Mouse (Mus musculus) G1E-ER4 (cell line): Measurements from ENCODE around the gene Tnfsf15. TPM values are rescaled to one million over a fixed set of nuclear protein-coding genes. Genes with fewer than 3 reads are reported as not detected.

Experiments
- GATA1 ChIP-seq: IDR thresholded peaks from one replicate; pipeline ENCODE4 v1.8.0; 2012; ENCODE audit warnings: low read length, inconsistent platforms
- polyA plus RNA-seq: library from polyadenylated mRNA; stranded (reverse); fragments of >175 nt; gene quantifications from 2 replicates; pipeline ENCODE4 v1.2.3, GENCODE M21; 2012

Tnfsf15 gene
- polyA plus RNA-seq, 1 experiment, result not detected

DNA sequence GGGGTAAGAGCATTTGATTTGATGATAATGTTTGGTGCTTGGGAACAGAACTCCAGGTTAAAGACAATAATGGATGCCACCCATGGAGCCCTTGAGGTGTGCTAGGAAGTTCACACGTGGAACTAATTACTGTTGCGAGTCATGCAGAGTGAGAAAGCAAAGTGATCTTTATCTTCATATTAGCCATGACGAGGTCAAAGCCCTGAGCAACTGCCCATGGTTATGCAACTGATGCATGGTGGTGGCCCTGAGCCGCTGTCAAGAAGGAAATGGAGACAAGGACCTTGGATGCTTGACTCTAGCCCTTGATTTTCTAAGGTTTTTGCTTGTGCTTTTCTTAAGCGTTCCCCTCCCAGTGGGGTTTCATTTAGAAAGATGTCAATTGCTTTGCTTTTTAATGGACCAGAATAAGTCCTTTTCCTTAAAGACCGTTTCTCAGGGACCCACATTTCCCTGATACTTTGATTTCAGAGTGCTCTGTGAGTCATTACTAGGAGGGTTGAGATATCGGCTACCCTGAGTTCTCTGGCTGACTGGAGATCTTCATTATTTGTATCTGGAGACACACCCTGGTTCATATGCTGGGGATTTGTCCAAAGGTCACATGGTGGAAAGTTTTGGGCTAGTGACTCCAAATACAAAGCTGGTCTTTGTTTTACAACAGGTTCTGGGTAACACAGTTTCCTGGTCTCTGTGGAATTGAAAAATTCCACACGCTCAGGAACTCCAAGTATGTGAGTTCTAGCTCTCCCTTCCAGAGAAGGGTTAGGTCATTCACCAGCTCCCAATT lies 34.3 kb downstream of the Tnfsf15 start:
- TF ChIP-seq GATA1, result no peak

DNA sequence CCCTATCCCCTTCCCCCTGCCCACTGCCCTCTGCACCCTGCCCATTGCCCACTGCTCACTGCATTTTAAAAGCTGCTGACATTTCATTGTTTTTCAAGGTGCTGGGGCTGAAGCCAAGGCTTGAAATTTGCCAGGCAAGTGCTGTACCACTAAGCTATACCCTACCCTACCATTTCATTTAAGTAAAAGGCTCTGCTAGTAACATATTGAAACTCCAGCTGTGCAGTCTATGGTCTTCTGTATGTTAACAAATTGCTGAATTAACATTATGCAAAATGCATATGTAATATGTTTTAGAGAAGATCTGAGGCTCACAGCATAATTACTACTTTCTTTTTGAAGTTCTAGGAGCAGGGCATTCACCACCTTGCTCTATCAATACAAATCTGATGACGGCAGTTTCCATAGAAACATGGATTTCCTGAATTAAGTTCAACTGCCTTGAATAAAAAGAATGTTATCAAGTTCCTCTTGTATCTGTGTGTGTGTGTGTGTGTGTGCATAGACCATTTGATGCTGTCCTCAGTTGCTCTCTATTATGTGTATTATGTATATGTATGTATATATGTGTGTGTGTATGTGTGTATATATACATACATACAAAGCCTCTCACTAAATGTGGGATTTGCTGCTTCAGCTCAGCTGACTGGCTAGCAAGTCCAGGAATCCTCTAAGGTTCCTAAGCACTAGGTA lies 38.5 kb downstream of the Tnfsf15 start:
- TF ChIP-seq GATA1, result no peak

DNA sequence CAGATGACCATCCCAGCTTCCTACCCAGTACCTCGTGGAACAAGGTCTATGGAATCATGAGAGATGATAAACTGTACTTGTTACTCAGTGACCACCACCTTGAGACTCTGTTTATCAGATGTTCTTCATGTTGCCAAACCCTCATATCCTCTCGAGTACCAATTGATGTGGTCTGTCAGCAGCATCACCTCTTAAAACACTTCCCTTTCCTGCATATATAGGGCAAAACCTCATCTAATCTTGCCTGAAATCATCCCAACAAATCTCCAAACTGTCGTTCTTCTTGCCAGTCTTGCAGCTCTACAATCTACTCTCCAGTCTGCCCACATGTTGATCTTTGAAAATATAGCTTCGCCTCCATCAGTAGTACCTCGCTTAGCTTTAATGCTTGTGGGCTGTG lies 40.7 kb downstream of the Tnfsf15 start:
- no peak for TF ChIP-seq GATA1

DNA sequence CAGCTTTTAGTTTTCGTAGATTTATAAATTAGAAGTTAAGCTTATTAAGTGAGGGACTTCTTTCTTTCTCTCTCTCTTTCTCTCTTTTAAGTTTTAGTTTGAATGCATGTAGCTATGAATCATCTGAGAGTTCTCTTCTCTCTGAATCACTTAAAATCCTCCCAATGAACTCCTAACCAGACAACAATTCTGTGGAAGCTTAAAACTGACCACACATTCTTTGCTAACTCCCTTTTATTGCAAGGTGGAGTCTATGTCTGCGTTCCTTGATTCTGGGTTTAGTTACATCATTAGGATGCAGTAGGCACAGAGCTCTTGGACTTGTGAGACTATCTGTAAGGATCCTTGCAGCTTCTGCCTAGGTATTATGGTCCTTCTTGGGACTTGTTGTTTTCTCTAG lies 41.2 kb downstream of the Tnfsf15 start:
- TF ChIP-seq GATA1, result no peak

DNA sequence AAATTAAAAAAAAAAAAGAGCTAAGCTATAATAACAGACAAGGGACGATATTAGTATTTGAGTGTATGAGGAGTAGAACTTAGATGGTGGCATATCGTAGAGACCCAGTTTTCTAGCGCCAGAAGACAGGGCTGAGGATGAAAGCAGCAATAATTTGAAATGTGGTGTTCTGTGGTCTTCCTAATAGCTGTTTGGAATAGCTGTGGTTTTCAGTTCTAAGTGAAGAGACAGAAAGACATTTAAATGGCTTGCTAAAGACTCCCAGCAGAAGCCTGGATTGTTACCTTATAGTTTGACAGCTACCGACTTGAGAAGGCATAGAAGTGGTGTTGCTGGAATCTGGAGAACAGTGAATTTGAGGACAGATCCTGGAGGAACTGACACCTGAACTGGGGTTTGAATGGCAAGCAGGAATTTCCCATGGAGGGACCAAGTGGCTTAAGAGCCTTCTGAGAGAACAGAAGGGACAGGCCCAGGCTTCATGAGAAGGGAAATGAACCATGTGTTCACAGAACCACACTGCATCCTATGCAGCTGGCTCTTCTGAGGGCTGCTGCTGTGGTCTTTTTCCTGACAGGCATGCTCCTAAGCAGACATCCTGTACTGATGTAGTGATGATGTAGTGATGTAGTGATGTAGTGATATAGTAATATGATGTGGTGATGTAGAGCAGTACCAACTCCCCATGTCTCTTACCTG lies 42.8 kb downstream of the Tnfsf15 start:
- no peak for TF ChIP-seq GATA1

DNA sequence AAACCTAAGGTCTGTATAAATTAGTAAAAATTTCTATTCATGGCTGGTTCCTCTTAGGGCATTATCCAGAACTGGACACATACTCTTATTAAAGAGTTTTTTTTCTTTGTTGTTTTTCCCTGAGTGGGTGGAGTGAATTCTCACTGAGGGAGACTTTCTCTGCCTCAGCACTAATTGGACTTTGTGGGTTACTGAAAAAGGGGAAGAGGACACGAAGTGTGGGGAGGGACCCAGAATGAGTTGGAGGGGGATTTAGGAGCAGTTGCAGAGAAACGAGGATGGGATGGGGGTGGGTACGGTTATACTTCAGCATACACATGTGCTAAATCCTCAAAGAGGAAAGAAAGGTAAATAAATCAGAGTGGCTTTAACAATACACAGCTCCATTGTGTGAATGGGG lies 45.2 kb downstream of the Tnfsf15 start:
- TF ChIP-seq GATA1, result no peak

DNA sequence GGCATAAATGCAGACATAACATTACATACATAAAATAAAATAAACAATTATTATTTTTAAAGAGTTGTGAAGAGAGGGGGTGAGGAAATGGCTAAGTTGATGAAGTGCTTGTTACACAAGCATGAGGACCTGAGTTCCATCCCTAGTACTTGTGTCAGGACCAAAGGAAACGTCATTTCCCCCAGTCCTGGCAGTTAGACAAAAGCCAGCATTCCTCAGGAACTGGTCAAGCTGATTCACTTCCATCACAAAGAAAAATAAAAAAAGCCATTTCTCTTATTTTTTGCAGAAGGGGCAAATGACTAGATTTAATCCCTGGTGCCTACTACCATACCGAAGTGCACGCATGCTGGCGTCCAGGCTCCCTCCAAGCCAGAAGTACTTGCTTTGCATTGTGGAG lies 48.0 kb downstream of the Tnfsf15 start:
- TF ChIP-seq GATA1, result no peak

DNA sequence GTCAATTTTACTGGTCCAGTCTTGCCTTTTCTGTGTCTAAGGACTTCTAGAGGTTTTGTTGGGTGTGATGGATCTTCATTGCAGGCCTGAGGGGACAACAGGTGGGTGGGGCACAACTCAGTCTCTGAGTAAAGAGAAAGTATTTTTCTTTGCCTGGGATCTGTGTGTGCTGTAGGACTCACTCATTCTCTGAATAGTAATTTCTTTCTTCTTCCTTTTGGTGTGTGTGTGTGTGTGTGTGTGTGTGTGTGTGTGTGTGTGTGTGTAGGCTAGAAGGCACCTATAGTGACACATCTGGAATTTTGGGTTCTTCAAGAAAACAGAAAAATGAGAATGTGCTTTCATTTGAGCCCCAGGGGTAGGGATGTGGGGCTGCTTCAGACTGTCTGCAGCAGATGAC lies 52.6 kb downstream of the Tnfsf15 start:
- no peak for TF ChIP-seq GATA1

DNA sequence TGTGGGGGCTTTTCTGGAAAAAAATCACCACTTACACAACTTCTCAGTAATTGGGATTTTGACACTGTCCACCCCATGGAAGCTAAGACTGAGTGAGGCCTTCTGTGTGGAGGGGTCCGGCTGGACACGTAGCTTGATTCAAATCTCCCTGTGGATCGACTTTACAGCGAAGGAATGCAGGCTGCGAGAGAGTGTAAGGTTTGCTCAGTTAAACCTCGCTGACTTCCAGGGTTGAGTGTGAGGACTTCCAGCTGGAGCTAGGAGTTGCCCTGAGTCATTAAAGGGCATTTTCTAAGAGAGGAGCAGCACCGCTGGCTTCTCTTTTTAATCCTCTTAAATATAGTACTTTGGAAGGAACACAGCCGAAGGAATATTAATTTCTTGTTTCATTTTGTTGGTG lies 57.5 kb downstream of the Tnfsf15 start:
- TF ChIP-seq GATA1, result no peak

DNA sequence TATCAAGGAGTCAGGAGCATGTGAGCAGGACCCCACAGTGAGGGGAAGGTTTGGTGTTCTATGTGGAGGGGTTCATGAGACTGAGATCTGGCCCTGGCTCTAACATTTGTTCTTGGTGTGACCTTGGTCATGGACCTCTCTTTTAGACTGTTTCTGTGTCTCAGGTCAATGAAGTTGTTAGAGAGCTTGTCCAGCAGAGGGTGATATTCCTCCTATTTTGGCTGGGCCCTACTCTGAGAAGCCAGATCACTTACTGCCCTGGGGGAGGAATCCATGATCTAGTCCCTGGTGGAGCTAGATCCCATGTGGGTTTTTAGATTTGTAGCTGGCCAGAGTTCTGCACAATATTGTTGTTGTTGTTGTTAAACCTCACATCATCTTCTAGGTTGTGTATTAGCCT lies 58.8 kb downstream of the Tnfsf15 start:
- no peak for TF ChIP-seq GATA1

DNA sequence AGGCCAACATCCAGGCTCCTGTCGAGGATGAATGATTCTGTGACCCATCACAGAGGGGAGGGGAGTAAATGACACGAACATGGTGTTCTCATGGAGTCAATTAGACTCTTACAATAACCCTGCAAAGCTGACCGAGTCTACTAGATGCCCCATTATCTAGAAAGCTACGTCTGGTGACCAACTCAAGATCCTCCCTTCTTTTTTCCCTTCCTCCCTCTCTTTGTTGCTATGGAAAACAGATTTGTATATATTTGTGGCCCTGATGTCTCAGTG lies 59.7 kb downstream of the Tnfsf15 start:
- no peak for TF ChIP-seq GATA1

DNA sequence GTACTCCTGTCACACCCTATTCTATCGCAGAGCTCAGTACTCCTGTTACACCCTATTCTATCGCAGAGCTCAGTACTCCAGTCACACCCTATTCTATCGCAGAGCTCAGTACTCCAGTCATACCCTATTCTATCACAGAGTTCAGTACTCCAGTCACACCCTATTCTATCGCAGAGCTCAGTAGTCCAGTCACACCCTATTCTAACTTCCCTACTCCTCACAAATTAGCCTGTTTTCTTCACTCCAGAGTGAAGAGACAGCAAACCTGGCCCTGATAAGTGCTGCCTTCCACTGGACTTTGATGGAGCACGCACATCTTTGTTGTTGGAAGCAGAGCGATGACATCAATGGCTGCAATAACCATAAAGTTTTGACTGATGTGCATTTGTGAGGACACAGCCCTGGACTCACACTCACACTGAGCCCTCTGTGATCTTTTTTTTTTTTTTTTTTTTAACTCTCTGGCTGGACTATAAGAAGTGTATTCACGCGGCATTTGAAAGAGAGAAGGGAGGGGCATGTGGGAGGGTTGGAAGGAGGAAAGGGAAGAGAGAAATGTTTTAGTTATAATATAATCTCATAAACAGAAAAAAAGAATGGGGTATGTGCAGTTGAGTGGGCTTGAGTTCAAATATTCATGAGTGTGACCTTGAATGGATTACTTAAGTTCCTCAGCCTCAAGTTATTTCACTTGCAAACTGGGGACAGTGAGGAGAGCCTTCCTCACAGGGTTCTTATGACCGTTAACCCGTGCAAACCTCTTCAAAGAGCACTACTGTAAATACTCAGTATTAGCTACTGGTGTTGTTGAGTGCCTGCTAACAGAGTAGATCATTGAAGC lies 60.3 kb downstream of the Tnfsf15 start:
- no peak for TF ChIP-seq GATA1

DNA sequence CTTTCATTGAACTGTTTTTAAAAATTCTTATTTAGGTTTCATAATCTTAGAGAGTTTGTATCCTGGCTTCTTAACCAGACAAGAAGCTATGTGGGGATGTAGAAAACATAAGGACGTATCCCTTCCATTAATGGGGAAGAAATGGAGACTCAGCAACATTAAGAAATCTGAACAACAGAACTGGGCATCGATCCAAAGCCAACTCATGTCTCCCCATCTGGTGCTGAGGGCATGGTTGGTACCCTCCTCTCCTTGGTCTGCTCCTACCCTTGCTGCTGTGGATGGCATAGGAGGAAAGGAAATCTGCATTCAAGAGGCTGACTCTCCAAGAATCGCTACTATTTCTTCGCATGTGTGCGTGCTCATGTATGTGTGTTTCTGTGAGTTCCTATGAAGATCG lies 61.2 kb downstream of the Tnfsf15 start:
- no peak for TF ChIP-seq GATA1

DNA sequence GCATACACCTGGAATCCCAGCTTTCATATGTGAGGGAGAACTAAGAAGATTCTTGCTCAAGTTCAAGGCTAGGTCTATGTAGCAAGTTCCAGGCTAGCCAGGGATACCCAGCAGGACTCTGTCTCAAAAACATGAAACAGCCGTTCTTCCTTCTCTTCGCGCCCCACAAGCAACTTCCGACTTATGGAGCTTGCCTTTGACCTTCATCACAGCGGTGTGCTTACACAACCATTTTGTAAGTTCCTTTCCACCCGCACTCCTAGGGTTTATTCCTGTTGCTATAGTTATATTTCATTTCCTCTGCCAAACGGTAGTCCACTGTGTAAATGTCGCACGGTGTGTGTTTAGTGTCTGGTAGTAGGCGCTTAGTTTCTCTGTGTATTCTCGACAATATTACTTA lies 61.9 kb downstream of the Tnfsf15 start:
- TF ChIP-seq GATA1, result no peak

DNA sequence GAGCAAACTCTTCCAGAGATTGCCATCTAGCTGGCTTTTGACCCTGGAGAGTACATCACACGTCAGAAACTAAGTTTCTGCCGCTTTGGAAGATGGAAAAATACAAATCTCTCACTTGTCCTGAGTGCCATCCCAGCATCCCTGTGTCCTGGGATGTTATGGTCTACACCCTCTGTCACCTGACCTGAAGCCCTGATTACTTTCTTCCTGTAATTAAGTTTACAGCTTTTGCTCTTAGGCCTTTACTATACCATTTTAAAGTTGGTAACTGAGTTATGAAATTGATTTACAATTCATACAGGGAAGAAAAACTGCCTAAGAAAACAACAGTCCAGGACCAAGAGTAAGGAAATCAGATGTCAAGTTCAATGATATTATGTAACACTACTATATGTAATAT lies 62.5 kb downstream of the Tnfsf15 start:
- TF ChIP-seq GATA1, result no peak

DNA sequence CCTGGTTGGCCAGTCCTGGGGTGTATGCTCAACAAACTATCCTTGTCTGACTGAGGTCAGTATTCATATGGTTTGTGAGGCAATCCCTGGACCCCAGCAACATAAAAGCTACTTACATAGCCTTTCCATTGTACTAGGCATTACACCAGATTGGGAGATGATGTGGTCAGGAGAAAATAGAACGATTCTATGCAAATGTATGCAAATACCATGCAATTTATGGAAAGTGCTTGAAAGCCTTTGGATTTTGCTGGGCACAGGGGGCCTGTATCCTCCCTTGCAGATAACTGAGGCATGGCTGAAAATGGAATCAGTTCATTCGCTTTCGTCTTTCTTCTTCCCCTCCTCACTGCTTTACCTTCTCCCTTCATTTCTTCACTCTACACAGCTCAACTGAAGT lies 63.4 kb downstream of the Tnfsf15 start:
- TF ChIP-seq GATA1, result no peak

Other genes starting within 250 kb of the Tnfsf15 start
- not detected in 2 replicates for gene Whrn, start 249.1 kb downstream of the Tnfsf15 start, polyA plus RNA-seq
- gene Atp6v1g1, start 200.3 kb downstream of the Tnfsf15 start, polyA plus RNA-seq, result 135 and 188 TPM in 2 replicates
- gene Tmem268, start 186.3 kb downstream of the Tnfsf15 start, polyA plus RNA-seq, result 5.5 and 6.9 TPM in 2 replicates
- gene Gm11213, start 139.9 kb downstream of the Tnfsf15 start, polyA plus RNA-seq, result not detected in 2 replicates
- gene Tex48, start 122.7 kb downstream of the Tnfsf15 start, polyA plus RNA-seq, result not detected in 2 replicates
- not detected in 2 replicates for gene Gm11214, start 81.7 kb downstream of the Tnfsf15 start, polyA plus RNA-seq
- not detected in 2 replicates for gene Tnfsf8, start 116.2 kb upstream of the Tnfsf15 start, polyA plus RNA-seq